Mouse (Mus musculus) hindbrain, embryonic 10.5 days (tissue): ENCODE data around the gene Ssc4d. TPM values are rescaled to one million over a fixed set of nuclear protein-coding genes. Genes with fewer than 3 reads are reported as not detected.

Experiments used
- DNase-seq: peaks from one replicate; pipeline ENCODE4 v3.0.0-alpha.2; 2017; ENCODE audit warnings: low spot score
- H3K27ac ChIP-seq: fragments of 300-500 bp; sonication (generic); 2 replicates; pipeline ENCODE4 v1.5.1; 2016; ENCODE audit warnings: mild to moderate bottlenecking, moderate library complexity
- H3K27me3 ChIP-seq: fragments of 300-500 bp; sonication (generic); 2 replicates; pipeline ENCODE4 v1.6.1; 2016; ENCODE audit warnings: mild to moderate bottlenecking; ENCODE audit not compliant: poor library complexity, insufficient read depth, severe bottlenecking
- H3K36me3 ChIP-seq: fragments of 300-500 bp; sonication (generic); 2 replicates; pipeline ENCODE4 v1.6.1; 2016; ENCODE audit warnings: mild to moderate bottlenecking, moderate library complexity
- H3K4me1 ChIP-seq: fragments of 300-500 bp; sonication (generic); replicated peaks from 2 replicates; pipeline ENCODE4 v1.6.1; 2016; ENCODE audit warnings: mild to moderate bottlenecking
- H3K4me3 ChIP-seq: fragments of 300-500 bp; sonication (generic); 2 replicates; pipeline ENCODE4 v1.5.1; 2016; ENCODE audit warnings: mild to moderate bottlenecking, moderate library complexity
- H3K9me3 ChIP-seq: fragments of 300-500 bp; sonication (generic); 2 replicates; pipeline ENCODE4 v1.6.1; 2016; ENCODE audit warnings: mild to moderate bottlenecking, moderate library complexity
- WGBS: fragments of 180-500 bp; shearing (Covaris S2); methylation state at CpG from one replicate; pipeline ENCODE4 v1.1.7; 2016; 5-methylcytosine and 5-hydroxymethylcytosine counted together
- polyA plus RNA-seq: library from polyadenylated mRNA; unstranded; fragments of >200 nt; fragmentation: Nextera tagmentation; extraction: Ambion mirVana; gene quantifications from 2 replicates; pipeline ENCODE4 v1.2.1, GENCODE M21; 2016

Gene Ssc4d
- polyA plus RNA-seq, 1 experiment from 2014 or later = 1.6 TPM

DNA sequence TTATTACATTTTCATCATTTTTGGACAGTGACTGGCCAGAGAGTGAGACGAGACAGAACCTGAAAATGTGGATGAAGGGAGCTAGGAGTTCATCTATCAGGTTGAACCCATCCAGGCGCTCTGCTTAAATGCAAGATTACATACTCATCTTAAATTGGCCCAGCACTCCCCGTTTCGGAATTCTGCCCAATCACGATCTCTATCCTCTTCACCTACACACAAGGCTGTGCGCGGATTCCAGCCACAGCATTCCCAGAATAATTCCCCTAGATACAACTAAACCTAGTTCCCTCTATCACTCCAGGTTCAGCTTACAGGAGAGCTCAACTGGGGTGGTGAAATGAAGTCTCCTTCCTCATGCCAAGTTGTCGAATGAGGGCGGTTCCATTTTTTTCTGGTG is 42.8 kb downstream of the Ssc4d start:
- no peak overlapping the region; the same call in 1 of the 2 replicates for H3K4me3 ChIP-seq
- no peak overlapping the region for H3K27ac ChIP-seq
- 92% methylated on average over 9 of the region's 9 CpGs for WGBS
- no peaks in the 10 kb centered on the region for H3K9me3 ChIP-seq
- H3K4me1 ChIP-seq = peaks cover 23% of the 10 kb centered on the region
- no peaks in the 10 kb centered on the region for H3K27me3 ChIP-seq
- DNase-seq = no peak
- H3K36me3 ChIP-seq = peaks cover 59% of the 10 kb centered on the region

DNA sequence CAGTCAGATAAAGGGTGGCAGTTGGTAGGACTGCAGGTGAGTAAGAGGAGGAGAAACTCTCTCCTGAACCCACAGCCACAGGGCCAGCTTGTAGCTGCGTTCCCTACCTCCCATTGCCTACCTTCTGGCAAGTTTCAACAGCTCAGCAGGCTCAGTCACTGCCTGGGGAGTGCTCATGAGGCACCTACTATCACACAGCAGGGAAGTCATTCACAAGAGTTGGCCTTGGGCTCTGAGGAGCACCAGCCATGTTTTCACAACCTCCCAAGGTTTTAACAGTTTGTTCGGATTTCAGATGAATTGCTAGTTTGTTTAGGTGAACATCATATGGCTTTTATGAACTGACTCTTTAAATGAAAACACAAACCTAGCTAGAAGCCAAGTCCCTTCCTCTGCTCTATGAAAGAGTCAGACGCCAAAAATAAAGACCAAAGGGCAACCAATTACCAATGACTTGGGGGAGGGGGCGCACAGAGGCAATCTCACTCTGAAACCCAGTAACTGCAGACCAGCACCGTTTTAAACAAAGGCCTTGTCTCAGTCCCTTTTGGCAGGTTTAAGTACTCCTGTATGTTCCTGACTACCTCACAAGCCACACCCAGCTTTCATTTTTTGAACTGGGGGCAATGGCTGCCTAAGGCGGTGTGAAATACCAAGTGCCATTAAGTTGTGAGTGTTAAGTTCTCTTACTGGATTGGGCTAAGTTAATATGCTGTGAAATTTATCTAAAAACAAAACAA is 44.5 kb downstream of the Ssc4d start:
- Histone ChIP-seq H3K36me3 (peaks cover 76% of the 10 kb centered on the region), H3K4me1 (peaks cover 21% of the 10 kb centered on the region), H3K27ac (no peak overlapping the region), H3K27me3 (no peaks in the 10 kb centered on the region), H3K9me3 (no peaks in the 10 kb centered on the region), H3K4me3 (no peak overlapping the region)
- DNase-seq = no peak
- WGBS = 80% methylated on average over 6 of the region's 6 CpGs

- H3K36me3 ChIP-seq = peaks cover 99% of the 10 kb centered on the region
- 0 out of 2 replicates have a peak, but pooled peaks cover 4% of the 10 kb centered on the region for H3K4me1 ChIP-seq
- H3K27ac ChIP-seq = no peak overlapping the region
Measured at GRCm38 (mm10) chr5:135923901-135924300, 50.4 kb downstream of the Ssc4d start.

GRCm38 (mm10) chr5:135919902-135920301 is 54.4 kb downstream of the Ssc4d start:
- 85% methylated on average over 3 of the region's 3 CpGs for WGBS
- peaks cover 98% of the 10 kb centered on the region for H3K36me3 ChIP-seq

More at GRCm38 (mm10) chr5:135923901-135924300, 50.4 kb downstream of the Ssc4d start:
- no peak for DNase-seq
- WGBS = 95% methylated on average over 7 of the region's 7 CpGs
- H3K27me3 ChIP-seq = no peaks in the 10 kb centered on the region
- H3K4me3 ChIP-seq = no peak overlapping the region
- H3K9me3 ChIP-seq = no peaks in the 10 kb centered on the region

DNA sequence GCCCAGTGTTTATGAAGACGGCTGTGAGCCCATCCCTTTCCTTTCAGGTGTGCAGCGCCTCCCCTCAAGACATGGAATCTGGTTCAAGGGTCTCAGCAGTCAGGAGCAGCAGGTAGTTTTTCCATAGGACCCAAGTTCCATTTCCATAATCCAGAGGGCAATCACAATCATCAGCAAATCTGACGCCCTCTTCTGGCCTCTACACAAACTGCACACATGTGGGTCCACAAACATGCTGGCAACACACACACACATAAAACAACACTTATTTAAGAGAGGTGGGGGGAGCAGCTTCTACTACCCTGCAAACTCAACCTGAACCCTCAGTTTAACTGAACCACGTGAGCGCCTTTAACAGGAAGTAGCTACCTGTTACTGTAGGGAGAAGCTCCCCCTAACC is 55.7 kb downstream of the Ssc4d start:
- Histone ChIP-seq H3K9me3 (no peaks in the 10 kb centered on the region), H3K4me3 (no peak overlapping the region), H3K36me3 (peaks cover 98% of the 10 kb centered on the region), H3K27ac (no peak overlapping the region), H3K4me1 (0 out of 2 replicates have a peak, but pooled peaks cover 7% of the 10 kb centered on the region), H3K27me3 (no peaks in the 10 kb centered on the region)
- 96% methylated on average over 5 of the region's 5 CpGs for WGBS
- no peak for DNase-seq

More at GRCm38 (mm10) chr5:135919902-135920301, 54.4 kb downstream of the Ssc4d start:
- no peak overlapping the region for H3K4me3 ChIP-seq
- H3K27ac ChIP-seq = no peak overlapping the region
- DNase-seq = no peak
- no peaks in the 10 kb centered on the region for H3K27me3 ChIP-seq
- H3K4me1 ChIP-seq = no peaks in the 10 kb centered on the region
- no peaks in the 10 kb centered on the region for H3K9me3 ChIP-seq

- H3K4me3 ChIP-seq = no peak overlapping the region
- 97% methylated on average over 5 of the region's 5 CpGs for WGBS
- H3K27ac ChIP-seq = no peak overlapping the region
- H3K9me3 ChIP-seq = no peaks in the 10 kb centered on the region
- H3K27me3 ChIP-seq = no peaks in the 10 kb centered on the region
- H3K36me3 ChIP-seq = peaks cover 98% of the 10 kb centered on the region
- no peak for DNase-seq
- 0 out of 2 replicates have a peak, but pooled peaks cover 7% of the 10 kb centered on the region for H3K4me1 ChIP-seq
Measured at GRCm38 (mm10) chr5:135918059-135918437, 56.3 kb downstream of the Ssc4d start.

DNA sequence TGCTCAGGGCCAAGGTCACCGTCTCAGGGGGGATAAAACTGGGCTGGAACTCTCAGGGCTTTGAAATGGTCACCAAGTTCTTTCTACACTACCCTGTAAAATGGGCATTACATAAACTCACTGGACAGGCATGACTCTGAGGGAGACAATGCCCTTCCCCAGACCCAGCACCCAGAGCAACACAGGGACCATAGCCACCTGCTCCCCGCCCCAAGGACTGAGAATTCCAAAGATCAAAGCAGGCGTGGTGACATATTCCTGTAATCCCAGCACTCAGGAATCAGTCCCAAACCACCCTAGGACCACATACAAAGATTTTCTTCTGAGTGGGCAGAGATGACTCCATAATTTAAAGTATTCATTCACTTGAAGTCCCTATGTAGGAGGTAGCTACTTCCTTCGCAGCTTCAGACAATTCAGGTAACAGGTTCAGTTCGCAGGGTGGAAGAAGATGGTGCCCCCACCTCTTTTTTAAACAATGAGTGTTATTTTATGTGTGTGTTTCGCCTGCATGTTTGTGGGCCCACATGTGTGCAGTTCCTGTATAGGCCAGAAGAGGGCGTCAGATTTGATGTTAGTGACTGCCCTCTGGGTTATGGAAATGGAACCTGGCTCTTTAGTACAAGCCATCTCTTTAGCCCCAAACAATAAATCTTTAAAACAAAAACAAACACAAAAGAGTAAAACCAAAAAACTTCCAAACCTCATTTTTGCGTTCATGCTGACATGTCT is 56.8 kb downstream of the Ssc4d start:
- WGBS = 91% methylated on average over 8 of the region's 8 CpGs
- H3K4me1 ChIP-seq = 0 out of 2 replicates have a peak, but pooled peaks cover 7% of the 10 kb centered on the region
- H3K4me3 ChIP-seq = no peak overlapping the region
- no peak for DNase-seq
- no peaks in the 10 kb centered on the region for H3K9me3 ChIP-seq
- H3K27ac ChIP-seq = no peak overlapping the region
- H3K27me3 ChIP-seq = no peaks in the 10 kb centered on the region
- peaks cover 98% of the 10 kb centered on the region for H3K36me3 ChIP-seq

DNA sequence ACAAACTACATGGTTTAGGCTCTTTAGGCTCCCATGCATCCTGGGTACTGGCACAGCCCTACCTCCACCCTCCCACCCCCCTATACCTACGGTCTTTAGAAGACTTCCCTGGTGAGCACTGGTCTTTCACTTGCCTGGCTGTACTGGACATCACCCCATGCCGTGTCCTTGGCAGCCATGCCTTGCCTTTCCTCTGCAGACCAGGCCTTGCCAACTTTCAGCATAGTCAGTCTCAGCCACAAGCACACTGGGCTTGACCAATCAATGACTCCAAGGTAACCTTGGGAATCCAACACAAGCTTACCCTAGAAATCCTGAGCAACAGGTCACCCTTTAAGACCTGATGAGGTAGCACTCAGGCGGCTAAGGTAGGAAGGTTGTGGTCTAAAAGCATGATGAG is 57.7 kb downstream of the Ssc4d start:
- 95% methylated on average over 3 of the region's 3 CpGs for WGBS
- Histone ChIP-seq H3K4me3 (no peak overlapping the region), H3K9me3 (no peaks in the 10 kb centered on the region), H3K27me3 (no peaks in the 10 kb centered on the region), H3K27ac (no peak overlapping the region), H3K4me1 (0 out of 2 replicates have a peak, but pooled peaks cover 7% of the 10 kb centered on the region), H3K36me3 (peaks cover 98% of the 10 kb centered on the region)
- DNase-seq = no peak

DNA sequence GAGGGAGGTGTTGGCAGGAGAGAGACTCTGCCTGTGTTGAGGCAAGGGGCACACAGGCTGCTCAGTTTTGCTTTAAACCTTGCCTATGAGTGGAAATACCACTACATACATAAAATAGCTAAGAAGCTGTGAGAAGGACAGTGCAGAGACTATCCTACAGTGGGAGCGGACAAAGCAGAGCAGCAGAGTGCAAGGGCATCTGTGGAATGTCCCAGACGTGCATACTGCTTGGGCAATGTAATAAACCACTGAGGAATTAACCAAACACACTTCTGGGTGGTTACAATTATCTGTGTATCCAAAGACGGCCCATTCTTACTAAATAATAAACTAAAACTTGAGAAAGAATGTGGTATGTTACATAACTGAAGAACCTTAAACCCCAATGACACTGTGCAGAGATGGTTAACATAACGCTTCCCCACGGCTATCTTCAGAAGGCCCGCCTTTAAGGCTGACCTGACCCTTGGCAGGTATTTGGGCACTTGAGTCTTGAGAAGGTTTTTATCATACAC is 58.2 kb downstream of the Ssc4d start:
- 92% methylated on average over 6 of the region's 6 CpGs for WGBS
- 0 out of 2 replicates have a peak, but pooled peaks cover 7% of the 10 kb centered on the region for H3K4me1 ChIP-seq
- no peaks in the 10 kb centered on the region for H3K27me3 ChIP-seq
- peaks cover 98% of the 10 kb centered on the region for H3K36me3 ChIP-seq
- no peak for DNase-seq
- H3K9me3 ChIP-seq = no peaks in the 10 kb centered on the region
- no peak overlapping the region for H3K27ac ChIP-seq
- H3K4me3 ChIP-seq = no peak overlapping the region

GRCm38 (mm10) chr5:135914156-135914555 is 60.2 kb downstream of the Ssc4d start:
- peaks cover 98% of the 10 kb centered on the region for H3K36me3 ChIP-seq
- no peak for DNase-seq
- no peak overlapping the region for H3K4me3 ChIP-seq
- H3K27me3 ChIP-seq = no peaks in the 10 kb centered on the region
- no peak overlapping the region for H3K27ac ChIP-seq
- H3K9me3 ChIP-seq = no peaks in the 10 kb centered on the region
- 92% methylated on average over 6 of the region's 6 CpGs for WGBS
- H3K4me1 ChIP-seq = 0 out of 2 replicates have a peak, but pooled peaks cover 8% of the 10 kb centered on the region

GRCm38 (mm10) chr5:135913201-135913600 is 61.1 kb downstream of the Ssc4d start:
- H3K4me1 ChIP-seq = 0 out of 2 replicates have a peak, but pooled peaks cover 10% of the 10 kb centered on the region
- 85% methylated on average over 5 of the region's 5 CpGs for WGBS

GRCm38 (mm10) chr5:135911633-135912220 is 62.6 kb downstream of the Ssc4d start:
- DNase-seq = no peak

More at GRCm38 (mm10) chr5:135913201-135913600, 61.1 kb downstream of the Ssc4d start:
- no peak for DNase-seq
- no peak overlapping the region for H3K27ac ChIP-seq
- no peaks in the 10 kb centered on the region for H3K27me3 ChIP-seq
- H3K9me3 ChIP-seq = no peaks in the 10 kb centered on the region
- H3K36me3 ChIP-seq = peaks cover 98% of the 10 kb centered on the region
- no peak overlapping the region for H3K4me3 ChIP-seq

More at GRCm38 (mm10) chr5:135911633-135912220, 62.6 kb downstream of the Ssc4d start:
- Histone ChIP-seq H3K4me3 (no peak overlapping the region), H3K27me3 (no peaks in the 10 kb centered on the region), H3K4me1 (0 out of 2 replicates have a peak, but pooled peaks cover 12% of the 10 kb centered on the region), H3K9me3 (no peaks in the 10 kb centered on the region), H3K27ac (no peak overlapping the region), H3K36me3 (peaks cover 98% of the 10 kb centered on the region)
- WGBS = 92% methylated on average over 11 of the region's 11 CpGs
